Mouse (Mus musculus) intestine, embryonic 14.5 days (tissue): ENCODE results near the gene Zfp512b. TPM values are rescaled to one million over a fixed set of nuclear protein-coding genes. Genes with fewer than 3 reads are reported as not detected.

Source experiments
- ATAC-seq: fragments of 200-750 bp; cut with Nextera tagmentation; replicated peaks from 2 replicates; pipeline ENCODE4 v1.8.0; 2017; ENCODE audit warnings: low read depth, moderate number of reproducible peaks, moderate TSS enrichment, moderate library complexity; ENCODE audit not compliant: low FRiP score, low TSS enrichment
- DNase-seq: peaks from one replicate; pipeline ENCODE4 v3.0.0-alpha.2; 2018; ENCODE audit warnings: low spot score
- H3K27ac ChIP-seq: fragments of 300-500 bp; sonication (generic); 2 replicates; pipeline ENCODE4 v1.5.1; 2014; ENCODE audit warnings: low read depth, mild to moderate bottlenecking, control low read depth
- H3K27me3 ChIP-seq: fragments of 300-500 bp; sonication (generic); replicated peaks from 2 replicates; pipeline ENCODE4 v1.6.1; 2014; ENCODE audit warnings: low read length, control low read depth; ENCODE audit not compliant: control insufficient read depth, insufficient read depth
- H3K36me3 ChIP-seq: fragments of 300-500 bp; sonication (generic); 2 replicates; pipeline ENCODE4 v1.6.1; 2014; ENCODE audit warnings: low read length, control low read depth; ENCODE audit not compliant: control insufficient read depth, insufficient read depth
- H3K4me1 ChIP-seq: fragments of 300-500 bp; sonication (generic); replicated peaks from 2 replicates; pipeline ENCODE4 v1.6.1; 2014; ENCODE audit warnings: low read length, control low read depth, mixed read lengths; ENCODE audit not compliant: control insufficient read depth, insufficient read depth
- H3K4me2 ChIP-seq: fragments of 300-500 bp; sonication (generic); 2 replicates; pipeline ENCODE4 v1.6.1; 2014; ENCODE audit warnings: low read length
- H3K4me3 ChIP-seq: fragments of 300-500 bp; sonication (generic); 2 replicates; pipeline ENCODE4 v1.5.1; 2014; ENCODE audit warnings: low read depth, low read length, control low read depth, mixed read lengths
- H3K9ac ChIP-seq: fragments of 300-500 bp; sonication (generic); 2 replicates; pipeline ENCODE4 v1.6.1; 2014; ENCODE audit warnings: mild to moderate bottlenecking, low read length
- H3K9me3 ChIP-seq: fragments of 300-500 bp; sonication (generic); 2 replicates; pipeline ENCODE4 v1.6.1; 2016; ENCODE audit warnings: low read length, control low read depth; ENCODE audit not compliant: control insufficient read depth
- WGBS: fragments of 180-500 bp; shearing (Covaris S2); extraction: QIAGEN DNeasy Blood & Tissue Kit; methylation state at CpG from one replicate; pipeline ENCODE4 v1.1.7; 2014; 5-methylcytosine and 5-hydroxymethylcytosine counted together
- polyA plus RNA-seq: library from polyadenylated mRNA; unstranded; fragments of >200 nt; fragmentation: Nextera tagmentation; extraction: Ambion mirVana; gene quantifications from 2 replicates; pipeline ENCODE4 v1.2.1, GENCODE M21; 2014

Zfp512b gene
- polyA plus RNA-seq, 1 experiment from 2014 or later: 35.0 TPM

DNA sequence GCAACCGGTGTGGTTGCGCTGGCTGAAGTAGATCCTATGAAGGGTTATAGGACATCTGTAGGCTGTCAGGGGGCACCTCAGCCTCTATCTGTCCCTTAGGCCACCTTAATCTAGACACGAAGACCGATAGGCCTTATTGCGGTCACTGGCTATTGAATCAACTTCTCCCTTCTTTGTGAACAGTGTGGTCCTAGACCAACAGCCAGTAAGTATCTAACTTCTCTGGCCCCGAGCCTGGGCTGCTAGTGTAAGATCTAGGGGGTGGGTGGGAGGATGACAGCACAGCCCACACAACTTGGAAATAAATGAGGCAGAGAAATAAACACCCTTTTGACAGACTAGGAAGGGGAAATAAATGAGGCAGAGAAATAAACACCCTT, 429 bp upstream of the Zfp512b start:
- peaks cover 28% of the 10 kb centered on the region for H3K36me3 ChIP-seq
- H3K9me3 ChIP-seq: no peaks in the 10 kb centered on the region
- peak; percentile 10; the same call in 1 of the 2 replicates for ATAC-seq
- H3K4me1 ChIP-seq: peaks cover 9% of the 10 kb centered on the region; the same call in 1 of the 2 replicates
- WGBS: 4% methylated on average over 6 of the region's 6 CpGs
- H3K9ac ChIP-seq: peak overlapping the region; percentile 85
- H3K4me3 ChIP-seq: peak overlapping the region; percentile 95
- no peak for DNase-seq
- H3K27ac ChIP-seq: peak overlapping the region; percentile 65
- peaks cover 2% of the 10 kb centered on the region; the same call in 1 of the 2 replicates for H3K27me3 ChIP-seq
- peak overlapping the region; percentile 85 for H3K4me2 ChIP-seq

GRCm38 (mm10) chr2:181591528-181592085, 996 bp downstream of the Zfp512b start, which contains the start of gene Prpf6:
Prpf6 (plus strand) TSS chr2:181591868.
- H3K4me3 ChIP-seq: peak within 1 kb of the TSS; percentile 95
- WGBS: 6% methylated on average over 5 of the region's 5 CpGs
- DNase-seq (peak; percentile 71), ATAC-seq (peak; percentile 12; the same call in 1 of the 2 replicates)
- peaks cover 9% of the 10 kb centered on the region; the same call in 1 of the 2 replicates for H3K4me1 ChIP-seq
- no peaks in the 10 kb centered on the region for H3K27me3 ChIP-seq
- H3K9me3 ChIP-seq: no peaks in the 10 kb centered on the region
- H3K4me2 ChIP-seq: peak within 1 kb of the TSS; percentile 85
- H3K36me3 ChIP-seq: peaks cover 41% of the 10 kb centered on the region
- H3K27ac ChIP-seq: peak within 1 kb of the TSS; percentile 65
- peak within 1 kb of the TSS; percentile 85 for H3K9ac ChIP-seq

GRCm38 (mm10) chr2:181590471-181590870, 2.1 kb downstream of the Zfp512b start:
- DNase-seq (no peak), ATAC-seq (no peak)
- Histone ChIP-seq H3K9me3 (no peaks in the 10 kb centered on the region), H3K27me3 (no peaks in the 10 kb centered on the region), H3K4me3 (no peak overlapping the region), H3K9ac (no peak overlapping the region), H3K36me3 (peaks cover 53% of the 10 kb centered on the region), H3K4me2 (no peak overlapping the region), H3K27ac (no peak overlapping the region), H3K4me1 (peaks cover 9% of the 10 kb centered on the region; the same call in 1 of the 2 replicates)
- 94% methylated on average over 5 of the region's 5 CpGs for WGBS

GRCm38 (mm10) chr2:181589732-181590105, 2.9 kb downstream of the Zfp512b start:
- WGBS: 98% methylated on average over 9 of the region's 9 CpGs
- DNase-seq (no peak), ATAC-seq (no peak)
- no peaks in the 10 kb centered on the region for H3K27me3 ChIP-seq
- H3K4me1 ChIP-seq: peaks cover 9% of the 10 kb centered on the region; the same call in 1 of the 2 replicates
- H3K9me3 ChIP-seq: no peaks in the 10 kb centered on the region
- H3K27ac ChIP-seq: no peak overlapping the region
- H3K4me2 ChIP-seq: no peak overlapping the region
- H3K9ac ChIP-seq: no peak overlapping the region
- H3K4me3 ChIP-seq: no peak overlapping the region
- peaks cover 60% of the 10 kb centered on the region for H3K36me3 ChIP-seq

DNA sequence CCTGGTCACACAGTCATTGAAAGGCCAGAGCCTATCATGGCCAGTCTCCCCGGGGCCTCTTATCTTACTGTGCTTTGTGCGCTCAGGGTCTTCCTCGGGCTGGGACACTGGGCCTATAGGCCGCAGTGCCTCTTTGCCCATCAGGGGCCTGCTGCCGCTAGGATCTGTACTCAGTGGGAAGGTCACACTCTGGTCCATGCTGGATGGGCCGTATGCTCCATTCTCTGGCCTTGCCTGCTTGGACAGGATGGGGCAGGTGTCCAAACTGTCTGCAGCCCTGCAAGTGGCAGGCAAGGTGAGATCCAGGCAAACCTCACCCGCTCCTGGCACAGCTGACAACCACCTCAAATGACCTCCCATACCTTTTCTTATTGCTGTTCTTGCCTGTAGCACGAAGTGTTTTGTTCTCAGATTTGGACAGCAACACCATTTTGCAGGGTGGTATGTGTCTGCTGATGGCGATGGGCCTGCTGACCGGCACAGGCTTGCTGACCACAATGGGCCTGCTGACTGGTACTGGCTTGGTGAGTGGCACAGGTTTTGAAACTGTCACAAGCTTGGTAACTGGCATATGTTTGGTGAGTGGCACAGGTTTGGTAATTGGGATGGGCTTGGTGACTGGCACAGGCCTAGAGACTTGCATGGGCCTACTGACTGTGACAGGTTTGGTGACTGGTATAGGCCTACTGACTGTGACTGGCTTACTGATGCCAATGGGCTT, 3.4 kb downstream of the Zfp512b start:
- peak; percentile 37 for DNase-seq
- H3K27ac ChIP-seq: no peak overlapping the region
- H3K4me1 ChIP-seq: peaks cover 9% of the 10 kb centered on the region; the same call in 1 of the 2 replicates
- 94% methylated on average over 10 of the region's 10 CpGs for WGBS
- no peaks in the 10 kb centered on the region for H3K27me3 ChIP-seq
- no peak for ATAC-seq
- peaks cover 66% of the 10 kb centered on the region for H3K36me3 ChIP-seq
- H3K4me2 ChIP-seq: no peak overlapping the region
- H3K4me3 ChIP-seq: no peak overlapping the region
- H3K9me3 ChIP-seq: no peaks in the 10 kb centered on the region
- no peak overlapping the region for H3K9ac ChIP-seq

GRCm38 (mm10) chr2:181588229-181588780, 4.3 kb downstream of the Zfp512b start:
- Histone ChIP-seq H3K4me2 (no peak overlapping the region), H3K27me3 (no peaks in the 10 kb centered on the region), H3K9ac (no peak overlapping the region), H3K4me1 (peaks cover 8% of the 10 kb centered on the region; the same call in 1 of the 2 replicates), H3K27ac (no peak overlapping the region), H3K4me3 (no peak overlapping the region), H3K9me3 (no peaks in the 10 kb centered on the region), H3K36me3 (peaks cover 74% of the 10 kb centered on the region)
- ATAC-seq: no peak
- DNase-seq: peak; percentile 27
- WGBS: 93% methylated on average over 11 of the region's 11 CpGs

DNA sequence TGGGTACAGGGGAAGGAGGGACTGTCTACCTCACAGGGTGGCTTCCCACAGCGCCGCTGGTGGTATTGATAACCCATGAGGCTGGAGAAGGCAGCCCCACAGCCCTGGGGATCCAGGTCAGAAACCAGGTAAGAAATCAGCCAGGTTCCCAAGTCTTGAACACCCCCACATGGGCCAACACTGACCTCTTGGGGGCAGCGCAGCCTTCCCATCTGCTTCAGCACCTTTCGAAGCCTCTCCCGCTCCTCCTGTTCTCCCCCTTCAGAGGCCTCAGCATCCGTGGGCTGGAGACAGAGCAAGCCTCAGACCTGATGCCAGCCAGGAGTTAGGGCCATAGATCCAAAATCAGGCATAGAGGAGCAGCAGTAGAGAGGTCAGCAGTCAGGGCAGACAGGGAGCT, 4.8 kb downstream of the Zfp512b start:
- no peak overlapping the region for H3K9ac ChIP-seq
- DNase-seq (peak; percentile 48), ATAC-seq (no peak)
- H3K36me3 ChIP-seq: peaks cover 74% of the 10 kb centered on the region
- peaks cover 6% of the 10 kb centered on the region; the same call in 1 of the 2 replicates for H3K4me1 ChIP-seq
- H3K4me3 ChIP-seq: no peak overlapping the region
- H3K27ac ChIP-seq: no peak overlapping the region
- no peak overlapping the region for H3K4me2 ChIP-seq
- WGBS: 84% methylated on average over 6 of the region's 6 CpGs
- no peaks in the 10 kb centered on the region for H3K9me3 ChIP-seq
- H3K27me3 ChIP-seq: no peaks in the 10 kb centered on the region

DNA sequence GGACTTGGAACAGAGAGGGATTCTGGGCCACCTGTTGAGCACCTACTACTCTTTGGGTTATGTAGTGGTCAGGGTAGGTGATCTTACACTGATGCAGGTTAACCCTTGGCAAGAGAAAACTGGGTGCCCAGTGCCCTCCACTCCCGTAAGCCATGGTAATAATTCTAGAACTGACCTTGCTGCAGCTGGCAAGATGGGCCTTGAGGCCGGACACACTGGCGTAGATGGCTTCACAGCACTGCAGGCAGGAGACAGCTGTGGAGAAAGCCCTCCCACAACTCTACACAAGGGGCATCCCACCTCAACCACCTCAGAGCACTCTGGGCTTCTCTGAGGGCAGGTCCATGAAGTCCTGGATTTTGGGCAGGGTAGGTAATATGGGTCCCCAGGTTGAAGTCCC, 6.5 kb downstream of the Zfp512b start:
- no peak overlapping the region for H3K9ac ChIP-seq
- H3K9me3 ChIP-seq: no peaks in the 10 kb centered on the region
- no peak overlapping the region for H3K27ac ChIP-seq
- DNase-seq (peak; percentile 46), ATAC-seq (no peak)
- WGBS: 98% methylated on average over 3 of the region's 3 CpGs
- H3K4me3 ChIP-seq: no peak overlapping the region
- H3K27me3 ChIP-seq: no peaks in the 10 kb centered on the region
- peaks cover 6% of the 10 kb centered on the region; the same call in 1 of the 2 replicates for H3K4me1 ChIP-seq
- no peak overlapping the region for H3K4me2 ChIP-seq
- peaks cover 74% of the 10 kb centered on the region for H3K36me3 ChIP-seq
